Mouse (Mus musculus) testis, adult 2 months (tissue): ENCODE measurements at regions not wholly inside any gene's neighbourhood (a gene's known extent, or its start where the extent isn't known, plus 50 kb on each side); places are given as distances from the start of the nearest gene placed in this dataset.
A peak's percentile ranks its signal among the peaks of the same experiment; 100 is the strongest.

Experiments
- CTCF ChIP-seq: fragments of 200-500 bp; IDR thresholded peaks from 2 replicates; pipeline ENCODE4 v1.5.1; 2012; ENCODE audit warnings: low read depth, mild to moderate bottlenecking, inconsistent platforms, low read length, moderate library complexity; ENCODE audit not compliant: control insufficient read depth, insufficient read depth, insufficient replicate concordance
- POLR2A ChIP-seq: fragments of 200-500 bp; IDR thresholded peaks from 2 replicates; pipeline ENCODE4 v1.6.1; 2012; ENCODE audit warnings: low read depth, mild to moderate bottlenecking, inconsistent platforms, low read length, moderate library complexity; ENCODE audit not compliant: control insufficient read depth

- TF ChIP-seq CTCF (no peak), POLR2A (0 out of 2 replicates have a peak, but pooled peaks have one; percentile 15)
These were observed 123.8 kb downstream of the Gm10131 start for GRCm38 (mm10) chr8:33987755-33988104.
